23 mouse cellular contexts compared by ENCODE assay signal in the genomic region with DNA sequence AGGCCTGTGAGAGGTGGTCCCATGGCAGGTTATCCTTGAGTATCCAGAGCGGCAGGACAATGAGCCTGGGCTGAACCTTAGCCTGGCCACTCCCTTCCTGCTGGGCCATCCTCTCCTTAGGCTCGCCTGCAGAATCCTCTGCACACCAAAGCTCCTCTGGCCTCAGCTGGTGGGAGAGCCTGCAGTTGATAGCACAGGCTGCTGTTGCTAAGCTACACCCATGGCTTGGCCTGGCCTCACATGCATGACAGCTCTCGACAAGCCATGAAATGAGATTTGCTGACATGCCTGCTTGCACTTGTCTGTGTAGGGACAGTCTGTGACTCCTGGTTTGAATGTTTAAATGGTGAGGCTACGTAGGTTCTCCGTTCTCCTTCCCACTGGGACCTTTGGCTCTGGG. TPM values are rescaled to one million over a fixed set of nuclear protein-coding genes. Genes with fewer than 3 reads are reported as not detected.
DNase-seq lines count a peak whose midpoint lies in the region; ATAC-seq and TF ChIP-seq lines count a peak whose summit lies in the region.
"Had no signal": no experiment of that assay in that cellular context is flagged by ENCODE, and none has a peak within 500 bp of the region (broad histone marks: within the 10 kb centered on the region; RNA-seq: fewer than 3 reads in every experiment).

No protein-coding gene starts in this region.

- H3K36me3 ChIP-seq in forebrain, embryonic 14.5 days (ENCODE audit: control insufficient read depth, insufficient read depth, low read length) = peaks cover 12% of the 10 kb centered on the region
- H3K36me3 ChIP-seq in forebrain, embryonic 16.5 days (ENCODE audit: control insufficient read depth, insufficient read depth) = no peaks in the 10 kb centered on the region
- 0 out of 2 replicates have a peak, but pooled peaks cover 8% of the 10 kb centered on the region for H3K36me3 ChIP-seq in hindbrain, embryonic 16.5 days (ENCODE audit: control insufficient read depth, insufficient read depth, low read length)
- H3K36me3 ChIP-seq in midbrain, postnatal 0 days (ENCODE audit: insufficient read depth, low read length) = peaks cover 11% of the 10 kb centered on the region; the same call in 1 of the 2 replicates

- no peak for TF ChIP-seq CTCF in midbrain, postnatal 0 days (IDR thresholded peaks at IDR 0.05)

- no peak overlapping the region for H3K4me3 ChIP-seq in forebrain, embryonic 14.5 days (ENCODE audit: low read depth, low read length)
- no peak overlapping the region for H3K4me3 ChIP-seq in forebrain, embryonic 16.5 days (replicated peaks; ENCODE audit: low read length)
- no peak overlapping the region for H3K4me3 ChIP-seq in hindbrain, embryonic 16.5 days (ENCODE audit: low read length)
- H3K4me3 ChIP-seq in midbrain, postnatal 0 days (ENCODE audit: low read depth, low read length) = no peak overlapping the region
- H3K4me3 ChIP-seq: myocyte had no signal

- H3K4me2 ChIP-seq in forebrain, embryonic 14.5 days (ENCODE audit: low read length) = no peak overlapping the region
- no peak overlapping the region for H3K4me2 ChIP-seq in forebrain, embryonic 16.5 days (ENCODE audit: low read length)
- H3K4me2 ChIP-seq in hindbrain, embryonic 16.5 days (ENCODE audit: low read length) = no peak overlapping the region
- no peak overlapping the region for H3K4me2 ChIP-seq in midbrain, postnatal 0 days (ENCODE audit: low read depth, low read length, poor library complexity, severe bottlenecking)
- H3K4me2 ChIP-seq: lung, embryonic 14.5 days had no signal

- H3K9me3 ChIP-seq in forebrain, embryonic 14.5 days (replicated peaks; ENCODE audit: control insufficient read depth, low read length) = no peaks in the 10 kb centered on the region
- no peaks in the 10 kb centered on the region for H3K9me3 ChIP-seq in forebrain, embryonic 16.5 days (ENCODE audit: control insufficient read depth, low read length)
- H3K9me3 ChIP-seq in hindbrain, embryonic 16.5 days (ENCODE audit: control insufficient read depth, low read length) = no peaks in the 10 kb centered on the region
- H3K9me3 ChIP-seq in midbrain, postnatal 0 days (ENCODE audit: low read length) = no peaks in the 10 kb centered on the region

- H3K27ac ChIP-seq in forebrain, embryonic 14.5 days (ENCODE audit: low read depth, low read length) = 0 out of 2 replicates have a peak overlapping the region, but pooled peaks have one; percentile 21
- H3K27ac ChIP-seq in forebrain, embryonic 16.5 days (ENCODE audit: low read length) = no peak overlapping the region
- H3K27ac ChIP-seq in hindbrain, embryonic 16.5 days (ENCODE audit: low read depth, low read length) = peak overlapping the region; percentile 40
- peak overlapping the region; percentile 69 for H3K27ac ChIP-seq in midbrain, postnatal 0 days (ENCODE audit: low read depth, low read length)
- H3K27ac ChIP-seq: stomach, postnatal 0 days had no signal

- no peak overlapping the region for H3K9ac ChIP-seq in forebrain, embryonic 14.5 days (ENCODE audit: low read length)
- H3K9ac ChIP-seq in forebrain, embryonic 16.5 days (replicated peaks; ENCODE audit: low read depth, low read length) = no peak overlapping the region
- H3K9ac ChIP-seq in hindbrain, embryonic 16.5 days (ENCODE audit: low read depth, low read length) = no peak overlapping the region
- H3K9ac ChIP-seq in midbrain, postnatal 0 days (replicated peaks; ENCODE audit: low read length, poor library complexity, severe bottlenecking) = no peak overlapping the region
- H3K9ac ChIP-seq: lung, embryonic 14.5 days had no signal

- no peak for DNase-seq in forebrain, embryonic 14.5 days (ENCODE audit: low spot score)
- peak; percentile 45 for DNase-seq in embryo, embryonic 10.5 days (ENCODE audit: low spot score)
- peak; percentile 75 for DNase-seq in midbrain, postnatal 0 days (ENCODE audit: low spot score)
- DNase-seq in right cerebral cortex, adult 2 months (ENCODE audit: low spot score in 2 of 2) = no peak
- no peak for DNase-seq in lung, adult 18-20 months
- DNase-seq in spleen, postnatal 36 days (ENCODE audit: low spot score in 2 of 2) = no peak
- DNase-seq: cerebellum, postnatal 25 days; gastrocnemius, postnatal 14 days; heart, postnatal 14 days; kidney, postnatal 14 days; lung, embryonic 14.5 days; spleen, adult 18-20 months; thymus, postnatal 25 days had no signal

- ATAC-seq in forebrain, embryonic 14.5 days = no peak
- ATAC-seq in forebrain, embryonic 16.5 days = no peak
- ATAC-seq in hindbrain, embryonic 16.5 days = peak; percentile 57
- ATAC-seq in midbrain, postnatal 0 days (ENCODE audit: low FRiP score) = peak; percentile 62
- ATAC-seq: intestine, embryonic 16.5 days; Patski had no signal

- WGBS in forebrain, embryonic 14.5 days = 56% methylated on average over 5 of the region's 5 CpGs
- WGBS in forebrain, embryonic 16.5 days = 55% methylated on average over 5 of the region's 5 CpGs
- 26% methylated on average over 5 of the region's 5 CpGs for WGBS in hindbrain, embryonic 16.5 days
- 13% methylated on average over 5 of the region's 5 CpGs for WGBS in midbrain, postnatal 0 days

- H3K27me3 ChIP-seq in forebrain, embryonic 14.5 days (replicated peaks; ENCODE audit: control insufficient read depth, insufficient read depth, low read length) = no peaks in the 10 kb centered on the region
- H3K27me3 ChIP-seq in forebrain, embryonic 16.5 days (replicated peaks; ENCODE audit: control insufficient read depth, insufficient read depth, low read length) = no peaks in the 10 kb centered on the region
- no peaks in the 10 kb centered on the region for H3K27me3 ChIP-seq in hindbrain, embryonic 16.5 days (replicated peaks; ENCODE audit: control insufficient read depth, insufficient read depth, low read length)
- no peaks in the 10 kb centered on the region for H3K27me3 ChIP-seq in midbrain, postnatal 0 days (ENCODE audit: insufficient read depth, low read length)

- H3K4me1 ChIP-seq in forebrain, embryonic 14.5 days (ENCODE audit: control insufficient read depth, insufficient read depth, low read length) = peaks cover 8% of the 10 kb centered on the region
- peaks cover 11% of the 10 kb centered on the region for H3K4me1 ChIP-seq in forebrain, embryonic 16.5 days (replicated peaks; ENCODE audit: control insufficient read depth, insufficient read depth, low read length)
- H3K4me1 ChIP-seq in hindbrain, embryonic 16.5 days (ENCODE audit: control insufficient read depth, insufficient read depth, low read depth, low read length) = peaks cover 17% of the 10 kb centered on the region
- peaks cover 20% of the 10 kb centered on the region for H3K4me1 ChIP-seq in midbrain, postnatal 0 days (ENCODE audit: insufficient read depth, low read length)

RNA-seq across cellular contexts. Expression of gene Asphd2, which starts 22.0 kb away (rescaled TPM):
- 31.6 and 37.9 TPM in 2 replicates for polyA plus RNA-seq in forebrain, embryonic 14.5 days (2014; fragmentation: Nextera tagmentation; extraction: Ambion mirVana)
- 41.1 and 43.8 TPM in 2 replicates for polyA plus RNA-seq in forebrain, embryonic 16.5 days (2015; fragmentation: Nextera tagmentation; extraction: Ambion mirVana)
- 29.5 and 37.0 TPM in 2 replicates for polyA plus RNA-seq in hindbrain, embryonic 16.5 days (2015; fragmentation: Nextera tagmentation; extraction: Ambion mirVana)
- total RNA-seq in midbrain, postnatal 0 days (2014; rRNA removed) = 167 and 192 TPM in 2 replicates
- 153 and 162 TPM in 2 replicates for polyA plus RNA-seq in midbrain, postnatal 0 days (2015; fragmentation: Nextera tagmentation; extraction: Ambion mirVana)
- total RNA-seq: liver, adult 2 months had no signal
- polyA plus RNA-seq: liver, adult 2 months had no signal

RNA-seq across cellular contexts. Expression of gene Gm6588, which starts 32.6 kb away (rescaled TPM):
- polyA plus RNA-seq in forebrain, embryonic 14.5 days (2014; fragmentation: Nextera tagmentation; extraction: Ambion mirVana) = 0.09 and 0.27 TPM in 2 replicates
- 0.43 and 1.3 TPM in 2 replicates for polyA plus RNA-seq in forebrain, embryonic 16.5 days (2015; fragmentation: Nextera tagmentation; extraction: Ambion mirVana)
- polyA plus RNA-seq in hindbrain, embryonic 16.5 days (2015; fragmentation: Nextera tagmentation; extraction: Ambion mirVana) = 0.62 and 0.68 TPM in 2 replicates
- total RNA-seq in midbrain, postnatal 0 days (2014; rRNA removed) = not detected in 2 replicates
- 0.29 and 0.39 TPM in 2 replicates for polyA plus RNA-seq in midbrain, postnatal 0 days (2015; fragmentation: Nextera tagmentation; extraction: Ambion mirVana)
- total RNA-seq: adrenal gland, postnatal 4 days; gastrocnemius, postnatal 14 days; heart, postnatal 14 days; layer of hippocampus, postnatal 14 days; left cerebral cortex, postnatal 25 days; liver, adult 2 months had no signal
- polyA plus RNA-seq: intestine, embryonic 16.5 days; liver, adult 2 months; lung, embryonic 14.5 days; myocyte; Patski; stomach, postnatal 0 days had no signal

Comparison
In these comparisons a context has a peak if more than half of its experiments do, and no peak if none do; other contexts are left out.
1. ATAC-seq: peak in hindbrain, embryonic 16.5 days (single experiment) and midbrain, postnatal 0 days (single experiment); none in forebrain, embryonic 14.5 days (single experiment) and forebrain, embryonic 16.5 days (single experiment).
2. DNase-seq: peak in embryo, embryonic 10.5 days (single experiment) and midbrain, postnatal 0 days (single experiment); none in forebrain, embryonic 14.5 days (single experiment), right cerebral cortex, adult 2 months (0 of 2), lung, adult 18-20 months (0 of 2) and spleen, postnatal 36 days (0 of 2).